Mouse (Mus musculus) T-helper 2 cell (primary cell): ENCODE results near the gene Itga6.

Source experiments
- in situ Hi-C: fragments of 300-600 bp; cut with MboI, MseI; formaldehyde crosslinking; loops from one replicate; pipeline ENCODE4 v1.15.1; 2025; ENCODE audit warnings: high pct_unique_total_duplicates

Itga6 gene

GRCm38 (mm10) chr2:71761081-71761480 lies 15.7 kb downstream of the Itga6 start:
- in situ Hi-C loops, result no loop called here

- in situ Hi-C loops, result no loop called here
Observed at GRCm38 (mm10) chr2:71764525-71764924, 19.1 kb downstream of the Itga6 start.

GRCm38 (mm10) chr2:71764961-71765735 lies 19.7 kb downstream of the Itga6 start:
- in situ Hi-C loops, result no loop called here

- in situ Hi-C loops, result no loop called here
Observed at GRCm38 (mm10) chr2:71766007-71766406, 20.6 kb downstream of the Itga6 start.

- in situ Hi-C loops, result no loop called here
Observed at GRCm38 (mm10) chr2:71767019-71767610, 21.7 kb downstream of the Itga6 start.

- in situ Hi-C loops, result no loop called here
Observed at GRCm38 (mm10) chr2:71771762-71772161, 26.3 kb downstream of the Itga6 start.

GRCm38 (mm10) chr2:71773714-71774113 lies 28.3 kb downstream of the Itga6 start:
- in situ Hi-C loops, result no loop called here

- in situ Hi-C loops, result no loop called here
Observed at GRCm38 (mm10) chr2:71774246-71774951, 29.0 kb downstream of the Itga6 start.

- in situ Hi-C loops, result no loop called here
Observed at GRCm38 (mm10) chr2:71775201-71775611, 29.8 kb downstream of the Itga6 start.

- in situ Hi-C loops, result no loop called here
Observed at GRCm38 (mm10) chr2:71779266-71779888, 34.0 kb downstream of the Itga6 start.

GRCm38 (mm10) chr2:71780016-71780415 lies 34.6 kb downstream of the Itga6 start:
- in situ Hi-C loops, result no loop called here

- in situ Hi-C loops, result no loop called here
Observed at GRCm38 (mm10) chr2:71785260-71785659, 39.8 kb downstream of the Itga6 start.

GRCm38 (mm10) chr2:71786060-71786459 lies 40.6 kb downstream of the Itga6 start:
- in situ Hi-C loops, result no loop called here

GRCm38 (mm10) chr2:71786591-71787155 lies 41.3 kb downstream of the Itga6 start:
- in situ Hi-C loops, result no loop called here

GRCm38 (mm10) chr2:71787156-71787590 lies 41.8 kb downstream of the Itga6 start:
- in situ Hi-C loops, result no loop called here

GRCm38 (mm10) chr2:71787591-71788460 lies 42.4 kb downstream of the Itga6 start:
- in situ Hi-C loops, result no loop called here

GRCm38 (mm10) chr2:71790752-71791151 lies 45.3 kb downstream of the Itga6 start:
- in situ Hi-C loops, result no loop called here

GRCm38 (mm10) chr2:71791203-71791602 lies 45.8 kb downstream of the Itga6 start:
- in situ Hi-C loops, result no loop called here

GRCm38 (mm10) chr2:71794139-71794538 lies 48.7 kb downstream of the Itga6 start:
- in situ Hi-C loops, result no loop called here

GRCm38 (mm10) chr2:71796787-71797186 lies 51.4 kb downstream of the Itga6 start:
- in situ Hi-C loops, result no loop called here

- in situ Hi-C loops, result no loop called here
Observed at GRCm38 (mm10) chr2:71800798-71801197, 55.4 kb downstream of the Itga6 start.
